8 mouse cellular contexts compared by ENCODE assay signal in genomic region chr6:82971031-82971430, GRCm38 (mm10). TPM values are rescaled to one million over a fixed set of nuclear protein-coding genes. Genes with fewer than 3 reads are reported as not detected.
DNase-seq lines count a peak whose midpoint lies in the region; ATAC-seq and TF ChIP-seq lines count a peak whose summit lies in the region.

No protein-coding gene starts in this region.

- H3K27me3 ChIP-seq in liver, embryonic 12.5 days (replicated peaks) = peaks cover 22% of the 10 kb centered on the region
- H3K27me3 ChIP-seq in intestine, embryonic 14.5 days (replicated peaks; ENCODE audit: control insufficient read depth, insufficient read depth, low read length) = 0 out of 2 replicates have a peak, but pooled peaks cover 6% of the 10 kb centered on the region

- H3K27ac ChIP-seq in liver, embryonic 12.5 days = no peak overlapping the region
- H3K27ac ChIP-seq in intestine, embryonic 14.5 days (ENCODE audit: low read depth) = no peak overlapping the region
- H3K27ac ChIP-seq in left cerebral cortex, adult 2 months = no peak overlapping the region

- no peaks in the 10 kb centered on the region for H3K4me1 ChIP-seq in liver, embryonic 12.5 days
- H3K4me1 ChIP-seq in intestine, embryonic 14.5 days (replicated peaks; ENCODE audit: control insufficient read depth, insufficient read depth, low read length) = no peaks in the 10 kb centered on the region

- ATAC-seq in liver, embryonic 12.5 days = no peak
- ATAC-seq in intestine, embryonic 14.5 days (replicated peaks; ENCODE audit: low FRiP score, low TSS enrichment, low read depth) = peak; percentile 78; the same call in 1 of the 2 replicates

- WGBS in liver, embryonic 12.5 days (ENCODE audit: insufficient replicate concordance) = 9% methylated on average over 5 of the region's 5 CpGs
- 7% methylated on average over 5 of the region's 5 CpGs for WGBS in intestine, embryonic 14.5 days

- H3K36me3 ChIP-seq in liver, embryonic 12.5 days = no peaks in the 10 kb centered on the region
- no peaks in the 10 kb centered on the region for H3K36me3 ChIP-seq in intestine, embryonic 14.5 days (ENCODE audit: control insufficient read depth, insufficient read depth, low read length)

- intact Hi-C loops in left cerebral cortex, adult 2 months (cut with DNase I) = loop anchor here (1.0 to 2.0 kb wide), 4 partner anchors 55 to 257 kb away; no protein-coding TSS in a partner anchor

- H3K4me3 ChIP-seq in liver, embryonic 12.5 days = no peak overlapping the region
- H3K4me3 ChIP-seq in intestine, embryonic 14.5 days (ENCODE audit: low read depth, low read length) = no peak overlapping the region
- no peak overlapping the region for H3K4me3 ChIP-seq in left cerebral cortex, adult 2 months

- TF ChIP-seq CTCF in left cerebral cortex, adult 2 months (IDR thresholded peaks at IDR 0.05) = peak; percentile 82

- DNase-seq in liver = peak; percentile 42
- peak; percentile 75 for DNase-seq in cerebellum, adult 9-10 months
- DNase-seq in frontal cortex, postnatal 14 days (ENCODE audit: low spot score in 2 of 2) = peak; percentile 32 to 58
- peak; percentile 76 for DNase-seq in intestine, embryonic 14.5 days (ENCODE audit: low spot score)
- peak; percentile 56 to 59 for DNase-seq in left cerebral cortex, adult 2 months (ENCODE audit: extremely low spot score in 1 of 2, low spot score in 2 of 2)
- DNase-seq in mesoderm, embryonic 11.5 days (ENCODE audit: low read depth, low spot score) = peak; percentile 76
- peak; percentile 49 for DNase-seq in right cerebral cortex, postnatal 4 days

- H3K9ac ChIP-seq in liver, embryonic 12.5 days = no peak overlapping the region
- no peak overlapping the region for H3K9ac ChIP-seq in intestine, embryonic 14.5 days (ENCODE audit: low read length)

- no peaks in the 10 kb centered on the region for H3K9me3 ChIP-seq in liver, embryonic 12.5 days (replicated peaks)
- no peaks in the 10 kb centered on the region for H3K9me3 ChIP-seq in intestine, embryonic 14.5 days (ENCODE audit: control insufficient read depth, low read length)

- H3K4me2 ChIP-seq in liver, embryonic 12.5 days = no peak overlapping the region
- H3K4me2 ChIP-seq in intestine, embryonic 14.5 days (ENCODE audit: low read length) = no peak overlapping the region

RNA-seq across cellular contexts. Expression of gene M1ap, which starts 24.3 kb away (rescaled TPM):
- polyA plus RNA-seq in liver, embryonic 12.5 days (2016; fragmentation: Nextera tagmentation; extraction: Ambion mirVana) = 8.8 and 10.1 TPM in 2 replicates
- 0.17 and 0.47 TPM in 2 replicates for polyA plus RNA-seq in intestine, embryonic 14.5 days (2014; fragmentation: Nextera tagmentation; extraction: Ambion mirVana)
- not detected for total RNA-seq in left cerebral cortex, adult 2 months (2021)

RNA-seq across cellular contexts. Expression of gene Sema4f, which starts 31.5 kb away (rescaled TPM):
- polyA plus RNA-seq in liver, embryonic 12.5 days (2016; fragmentation: Nextera tagmentation; extraction: Ambion mirVana) = 0.16 and 0.19 TPM in 2 replicates
- polyA plus RNA-seq in intestine, embryonic 14.5 days (2014; fragmentation: Nextera tagmentation; extraction: Ambion mirVana) = 1.5 and 1.6 TPM in 2 replicates
- 10 to 100 TPM; 39.4 to 40.7 TPM for total RNA-seq in left cerebral cortex, adult 2 months (2021)
